Mouse (Mus musculus): ENCODE results near the gene Lefty2. TPM values are rescaled to one million over a fixed set of nuclear protein-coding genes. Genes with fewer than 3 reads are reported as not detected.

The Lefty2 gene
- polyA plus RNA-seq, 1 experiment: 1.9 TPM

GRCm38 (mm10) chr1:180860030-180860429, 32.9 kb upstream of the Lefty2 start:
- no peak overlapping the region for H3K27ac ChIP-seq (ENCODE audit: control insufficient read depth, insufficient read depth, low read length)
- no peaks in the 10 kb centered on the region for H3K4me1 ChIP-seq (replicated peaks; ENCODE audit: control insufficient read depth, insufficient read depth, low read length)
- WGBS: 95% methylated on average over 6 of the region's 6 CpGs
- H3K27me3 ChIP-seq (ENCODE audit: control insufficient read depth, insufficient read depth, low read length): no peaks in the 10 kb centered on the region
- no peak for TF ChIP-seq POLR2A (IDR thresholded peaks at IDR 0.05; ENCODE audit: control insufficient read depth, extremely low read depth, insufficient read depth, low read length, poor library complexity)
- H3K36me3 ChIP-seq (ENCODE audit: control insufficient read depth, insufficient read depth, low read length): peaks cover 84% of the 10 kb centered on the region
- no peak for DNase-seq
- H3K4me3 ChIP-seq (ENCODE audit: control insufficient read depth, insufficient read depth, low read length): no peak overlapping the region

GRCm38 (mm10) chr1:180863606-180864005, 29.3 kb upstream of the Lefty2 start:
- H3K36me3 ChIP-seq (ENCODE audit: control insufficient read depth, insufficient read depth, low read length): peaks cover 77% of the 10 kb centered on the region
- WGBS: 5% methylated on average over 1 of the region's 1 CpGs
- TF ChIP-seq CTCF (IDR thresholded peaks at IDR 0.05; ENCODE audit: borderline replicate concordance, control insufficient read depth, extremely low read depth, insufficient read depth, low read length, poor library complexity): no peak
- no peak for TF ChIP-seq POLR2A (IDR thresholded peaks at IDR 0.05; ENCODE audit: control insufficient read depth, extremely low read depth, insufficient read depth, low read length, poor library complexity)
- no peak overlapping the region for H3K27ac ChIP-seq (ENCODE audit: control insufficient read depth, insufficient read depth, low read length)
- no peaks in the 10 kb centered on the region for H3K27me3 ChIP-seq (ENCODE audit: control insufficient read depth, insufficient read depth, low read length)
- no peaks in the 10 kb centered on the region for H3K4me1 ChIP-seq (replicated peaks; ENCODE audit: control insufficient read depth, insufficient read depth, low read length)
- no peak overlapping the region for H3K4me3 ChIP-seq (ENCODE audit: control insufficient read depth, insufficient read depth, low read length)
- DNase-seq: peak; percentile 31

- 95% methylated on average over 7 of the region's 7 CpGs for WGBS
- TF ChIP-seq POLR2A (IDR thresholded peaks at IDR 0.05; ENCODE audit: control insufficient read depth, extremely low read depth, insufficient read depth, low read length, poor library complexity) (no peak), CTCF (IDR thresholded peaks at IDR 0.05; ENCODE audit: borderline replicate concordance, control insufficient read depth, extremely low read depth, insufficient read depth, low read length, poor library complexity) (no peak)
- H3K27me3 ChIP-seq (ENCODE audit: control insufficient read depth, insufficient read depth, low read length): no peaks in the 10 kb centered on the region
- H3K4me3 ChIP-seq (ENCODE audit: control insufficient read depth, insufficient read depth, low read length): no peak overlapping the region
- no peak overlapping the region for H3K27ac ChIP-seq (ENCODE audit: control insufficient read depth, insufficient read depth, low read length)
- H3K36me3 ChIP-seq (ENCODE audit: control insufficient read depth, insufficient read depth, low read length): peaks cover 54% of the 10 kb centered on the region
- no peaks in the 10 kb centered on the region for H3K4me1 ChIP-seq (replicated peaks; ENCODE audit: control insufficient read depth, insufficient read depth, low read length)
- DNase-seq: no peak
Observed at GRCm38 (mm10) chr1:180866001-180866400, 26.9 kb upstream of the Lefty2 start.

- 86% methylated on average over 13 of the region's 13 CpGs for WGBS
- no peak for DNase-seq
- no peak for TF ChIP-seq POLR2A (IDR thresholded peaks at IDR 0.05; ENCODE audit: control insufficient read depth, extremely low read depth, insufficient read depth, low read length, poor library complexity)
- no peak for TF ChIP-seq CTCF (IDR thresholded peaks at IDR 0.05; ENCODE audit: borderline replicate concordance, control insufficient read depth, extremely low read depth, insufficient read depth, low read length, poor library complexity)
- Histone ChIP-seq H3K4me3 (ENCODE audit: control insufficient read depth, insufficient read depth, low read length) (no peak overlapping the region), H3K36me3 (ENCODE audit: control insufficient read depth, insufficient read depth, low read length) (peaks cover 23% of the 10 kb centered on the region), H3K4me1 (replicated peaks; ENCODE audit: control insufficient read depth, insufficient read depth, low read length) (peaks cover 11% of the 10 kb centered on the region), H3K27ac (ENCODE audit: control insufficient read depth, insufficient read depth, low read length) (no peak overlapping the region), H3K27me3 (ENCODE audit: control insufficient read depth, insufficient read depth, low read length) (no peaks in the 10 kb centered on the region)
Observed at GRCm38 (mm10) chr1:180870122-180870650, 22.7 kb upstream of the Lefty2 start.

- DNase-seq: peak; percentile 74
- no peaks in the 10 kb centered on the region for H3K27me3 ChIP-seq (ENCODE audit: control insufficient read depth, insufficient read depth, low read length)
- 34% methylated on average over 9 of the region's 9 CpGs for WGBS
- peaks cover 15% of the 10 kb centered on the region for H3K4me1 ChIP-seq (replicated peaks; ENCODE audit: control insufficient read depth, insufficient read depth, low read length)
- no peak overlapping the region for H3K4me3 ChIP-seq (ENCODE audit: control insufficient read depth, insufficient read depth, low read length)
- TF ChIP-seq CTCF (IDR thresholded peaks at IDR 0.05; ENCODE audit: borderline replicate concordance, control insufficient read depth, extremely low read depth, insufficient read depth, low read length, poor library complexity) (peak; percentile 87), POLR2A (IDR thresholded peaks at IDR 0.05; ENCODE audit: control insufficient read depth, extremely low read depth, insufficient read depth, low read length, poor library complexity) (no peak)
- H3K27ac ChIP-seq (ENCODE audit: control insufficient read depth, insufficient read depth, low read length): no peak overlapping the region
- H3K36me3 ChIP-seq (ENCODE audit: control insufficient read depth, insufficient read depth, low read length): no peaks in the 10 kb centered on the region
Observed at GRCm38 (mm10) chr1:180873861-180874484, 18.9 kb upstream of the Lefty2 start.

- H3K27me3 ChIP-seq (ENCODE audit: control insufficient read depth, insufficient read depth, low read length): no peaks in the 10 kb centered on the region
- no peaks in the 10 kb centered on the region for H3K36me3 ChIP-seq (ENCODE audit: control insufficient read depth, insufficient read depth, low read length)
- TF ChIP-seq CTCF (IDR thresholded peaks at IDR 0.05; ENCODE audit: borderline replicate concordance, control insufficient read depth, extremely low read depth, insufficient read depth, low read length, poor library complexity): no peak
- no peak for TF ChIP-seq POLR2A (IDR thresholded peaks at IDR 0.05; ENCODE audit: control insufficient read depth, extremely low read depth, insufficient read depth, low read length, poor library complexity)
- peak overlapping the region; percentile 50; the same call in 1 of the 2 replicates for H3K27ac ChIP-seq (ENCODE audit: control insufficient read depth, insufficient read depth, low read length)
- no peak overlapping the region for H3K4me3 ChIP-seq (ENCODE audit: control insufficient read depth, insufficient read depth, low read length)
- H3K4me1 ChIP-seq (replicated peaks; ENCODE audit: control insufficient read depth, insufficient read depth, low read length): peaks cover 15% of the 10 kb centered on the region
- 92% methylated on average over 2 of the region's 2 CpGs for WGBS
- no peak for DNase-seq
Observed at GRCm38 (mm10) chr1:180874615-180875014, 18.3 kb upstream of the Lefty2 start.

Measured in thymus, adult 2 months (tissue).